Mouse (Mus musculus) embryonic fibroblast, embryonic 13.5 days (primary cell): Measurements from ENCODE around the gene Abhd17c.

Source experiments
- CTCF ChIP-seq: IDR thresholded peaks from 2 replicates; pipeline ENCODE4 v1.5.1; 2011; ENCODE audit warnings: mild to moderate bottlenecking, control low read depth, low read length, moderate library complexity, borderline replicate concordance; ENCODE audit not compliant: insufficient read depth
- POLR2A ChIP-seq: IDR thresholded peaks from 2 replicates; pipeline ENCODE4 v1.6.1; 2011; ENCODE audit warnings: low read depth, mild to moderate bottlenecking, control low read depth, low read length, moderate library complexity

- no peak for TF ChIP-seq POLR2A
- TF ChIP-seq CTCF: no peak
Observed at GRCm38 (mm10) chr7:84142736-84143473, 8.8 kb downstream of the Abhd17c start.
